Mouse (Mus musculus) testis, adult 2 months (tissue): ENCODE data around the gene Cpa4. TPM values are rescaled to one million over a fixed set of nuclear protein-coding genes. Genes with fewer than 3 reads are reported as not detected.

Experiments
- H3K27ac ChIP-seq: fragments of 200-500 bp; 2 replicates; pipeline ENCODE4 v1.5.1; 2012; ENCODE audit warnings: low read depth, low read length; ENCODE audit not compliant: control insufficient read depth, insufficient read depth
- H3K27me3 ChIP-seq: fragments of 200-500 bp; 2 replicates; pipeline ENCODE4 v1.6.1; 2012; ENCODE audit warnings: mild to moderate bottlenecking, low read length, moderate library complexity; ENCODE audit not compliant: control insufficient read depth, insufficient read depth
- H3K36me3 ChIP-seq: fragments of 200-500 bp; 2 replicates; pipeline ENCODE4 v1.6.1; 2012; ENCODE audit warnings: mild to moderate bottlenecking, low read length; ENCODE audit not compliant: control insufficient read depth, insufficient read depth
- H3K4me1 ChIP-seq: fragments of 200-500 bp; 2 replicates; pipeline ENCODE4 v1.6.1; 2012; ENCODE audit warnings: low read length; ENCODE audit not compliant: control insufficient read depth, insufficient read depth
- H3K4me3 ChIP-seq: fragments of 200-500 bp; 2 replicates; pipeline ENCODE4 v1.5.1; 2012; ENCODE audit warnings: low read depth, mild to moderate bottlenecking, low read length, moderate library complexity, mixed read lengths; ENCODE audit not compliant: control insufficient read depth
- CTCF ChIP-seq: fragments of 200-500 bp; IDR thresholded peaks from 2 replicates; pipeline ENCODE4 v1.5.1; 2012; ENCODE audit warnings: low read depth, mild to moderate bottlenecking, inconsistent platforms, low read length, moderate library complexity; ENCODE audit not compliant: control insufficient read depth, insufficient read depth, insufficient replicate concordance
- POLR2A ChIP-seq: fragments of 200-500 bp; IDR thresholded peaks from 2 replicates; pipeline ENCODE4 v1.6.1; 2012; ENCODE audit warnings: low read depth, mild to moderate bottlenecking, inconsistent platforms, low read length, moderate library complexity; ENCODE audit not compliant: control insufficient read depth
- polyA plus RNA-seq: library from polyadenylated mRNA; depleted of rRNA; stranded (reverse); fragments of >200 nt; gene quantifications from 2 replicates; pipeline ENCODE4 v1.2.3, GENCODE M21; 2012

Cpa4 gene
- polyA plus RNA-seq, 1 experiment: not detected

DNA sequence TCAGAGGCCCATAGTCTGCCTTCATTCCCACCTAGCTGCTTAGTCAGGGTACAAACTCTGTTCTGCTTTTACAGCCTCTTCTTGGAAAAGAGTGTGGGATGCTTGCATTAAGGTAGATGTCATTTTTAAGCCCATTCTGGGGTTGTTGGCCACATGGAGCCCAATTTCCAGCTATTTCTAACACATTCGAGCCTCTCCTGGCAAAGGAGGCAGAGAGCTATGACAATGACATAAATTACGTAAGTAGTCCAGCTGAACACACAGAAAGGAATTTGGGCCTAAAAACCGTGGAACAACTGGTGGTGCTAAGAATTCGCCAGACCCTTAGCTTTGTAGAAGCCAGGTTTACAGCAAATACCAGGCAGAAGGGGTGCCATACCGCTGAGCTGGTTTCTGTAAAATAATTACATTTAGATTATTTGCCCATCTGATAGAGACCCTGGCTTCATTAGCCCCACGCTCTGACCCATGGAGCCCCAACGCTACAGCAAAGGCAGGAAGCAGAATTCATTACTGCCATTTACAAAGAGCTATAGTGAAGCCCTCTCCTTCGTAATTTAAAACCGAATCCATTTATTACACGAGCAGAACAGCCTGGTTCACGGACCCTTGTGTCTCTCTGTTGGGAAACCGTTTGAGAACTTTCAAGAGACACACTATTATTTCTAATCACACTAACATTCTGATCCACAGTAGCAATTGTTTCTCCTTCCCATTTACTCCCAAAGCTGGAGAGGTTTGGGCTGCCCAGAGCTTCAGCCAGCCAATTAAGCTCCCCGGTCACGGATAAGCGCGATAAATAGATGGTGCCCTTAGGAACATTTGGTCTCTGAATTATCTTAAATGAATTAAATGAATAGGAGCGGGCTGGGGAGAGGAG, 12.0 kb downstream of the Cpa4 start:
- H3K4me3 ChIP-seq: no peak overlapping the region
- H3K36me3 ChIP-seq: no peaks in the 10 kb centered on the region
- no peak overlapping the region for H3K27ac ChIP-seq

DNA sequence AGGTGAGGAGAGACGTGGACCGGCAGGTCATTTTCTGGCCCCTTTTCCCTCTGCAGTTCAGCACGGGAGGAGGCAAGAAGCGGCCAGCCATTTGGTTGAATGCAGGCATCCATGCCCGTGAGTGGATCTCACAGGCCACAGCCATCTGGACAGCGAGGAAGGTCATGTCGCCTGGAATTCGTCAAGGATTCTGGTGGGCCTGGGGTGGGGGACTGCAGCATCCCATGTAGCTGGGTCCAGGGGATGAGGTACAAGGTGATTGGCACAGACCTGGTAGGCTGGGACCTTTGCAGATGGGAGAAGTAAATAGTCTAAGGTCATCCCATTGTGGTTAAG, 12.6 kb downstream of the Cpa4 start:
- TF ChIP-seq CTCF: no peak
- TF ChIP-seq POLR2A: no peak
- Histone ChIP-seq H3K27ac (no peak overlapping the region), H3K4me3 (no peak overlapping the region), H3K4me1 (no peaks in the 10 kb centered on the region), H3K36me3 (no peaks in the 10 kb centered on the region), H3K27me3 (no peaks in the 10 kb centered on the region)

More for the DNA sequence above, 12.0 kb downstream of the Cpa4 start:
- TF ChIP-seq CTCF (no peak), POLR2A (no peak)
- H3K4me1 ChIP-seq: no peaks in the 10 kb centered on the region
- no peaks in the 10 kb centered on the region for H3K27me3 ChIP-seq

DNA sequence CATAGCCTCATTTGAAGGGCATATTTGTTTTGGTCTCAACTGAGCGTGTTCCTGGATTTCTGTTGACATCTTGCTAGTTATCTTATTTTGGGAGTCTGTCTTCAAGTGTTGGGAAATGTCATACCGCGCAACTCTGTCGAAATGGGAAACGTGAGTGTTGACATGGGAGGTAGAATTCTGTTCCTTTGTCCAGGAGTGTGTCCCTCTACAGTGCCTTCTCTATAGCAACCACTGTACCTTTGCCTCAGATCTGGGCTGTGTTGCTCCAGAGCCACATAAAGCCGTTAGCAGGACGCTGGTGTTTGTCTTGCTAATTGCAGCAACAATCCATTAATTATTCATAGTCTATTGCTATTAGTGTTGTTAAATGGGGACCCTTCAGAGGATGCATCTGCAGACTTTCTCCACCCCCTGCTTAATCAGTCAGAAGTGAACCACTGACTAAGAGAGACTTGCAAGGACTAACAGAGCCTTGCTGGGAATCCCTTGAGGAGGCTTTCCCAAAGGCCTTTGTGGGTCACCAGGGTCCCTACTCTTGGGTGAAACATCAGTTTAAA, 18.8 kb downstream of the Cpa4 start:
- Histone ChIP-seq H3K27ac (no peak overlapping the region), H3K27me3 (no peaks in the 10 kb centered on the region), H3K4me1 (no peaks in the 10 kb centered on the region; the same call in 1 of the 2 replicates), H3K4me3 (no peak overlapping the region), H3K36me3 (no peaks in the 10 kb centered on the region)
- TF ChIP-seq POLR2A (no peak), CTCF (no peak)

- H3K36me3 ChIP-seq: no peaks in the 10 kb centered on the region
- no peak for TF ChIP-seq POLR2A
- no peak for TF ChIP-seq CTCF
- H3K27me3 ChIP-seq: no peaks in the 10 kb centered on the region
- no peak overlapping the region for H3K4me3 ChIP-seq
- H3K4me1 ChIP-seq: no peaks in the 10 kb centered on the region; the same call in 1 of the 2 replicates
- H3K27ac ChIP-seq: no peak overlapping the region
Measured at GRCm38 (mm10) chr6:30589819-30590218, 21.6 kb downstream of the Cpa4 start.

DNA sequence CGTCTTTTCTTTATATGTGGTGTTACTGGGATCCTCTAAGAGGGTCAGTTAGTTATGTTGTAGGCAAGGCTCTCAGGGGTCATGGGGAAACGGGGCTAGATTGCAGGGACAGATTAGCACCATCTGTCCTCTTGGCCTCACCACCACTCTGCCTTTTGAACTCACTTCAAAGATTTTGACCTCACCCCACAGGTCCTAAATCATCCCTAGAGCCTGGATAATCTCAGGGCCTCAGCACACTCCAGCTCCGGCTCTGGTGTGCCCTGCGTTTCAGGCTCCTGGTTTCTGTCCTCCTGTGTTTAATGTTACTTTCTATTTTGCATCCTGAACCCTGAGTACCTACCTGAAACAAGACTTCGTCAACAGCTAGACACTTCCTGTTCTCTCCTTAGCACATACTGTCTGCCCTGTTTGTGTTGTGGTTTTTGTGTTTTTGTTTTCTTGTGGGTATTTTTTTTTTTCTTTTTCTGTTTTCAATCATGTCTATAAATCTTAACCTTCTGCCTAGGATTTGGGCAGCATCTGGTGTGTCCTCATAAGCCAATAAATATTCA, 23.8 kb downstream of the Cpa4 start:
- Histone ChIP-seq H3K4me1 (no peaks in the 10 kb centered on the region; the same call in 1 of the 2 replicates), H3K36me3 (no peaks in the 10 kb centered on the region), H3K27me3 (no peaks in the 10 kb centered on the region), H3K4me3 (no peak overlapping the region), H3K27ac (no peak overlapping the region)
- no peak for TF ChIP-seq CTCF
- TF ChIP-seq POLR2A: no peak

GRCm38 (mm10) chr6:30592417-30592974, 24.3 kb downstream of the Cpa4 start:
- Histone ChIP-seq H3K27ac (no peak overlapping the region), H3K27me3 (no peaks in the 10 kb centered on the region), H3K4me1 (no peaks in the 10 kb centered on the region; the same call in 1 of the 2 replicates), H3K36me3 (no peaks in the 10 kb centered on the region), H3K4me3 (no peak overlapping the region)
- TF ChIP-seq CTCF: no peak
- no peak for TF ChIP-seq POLR2A

DNA sequence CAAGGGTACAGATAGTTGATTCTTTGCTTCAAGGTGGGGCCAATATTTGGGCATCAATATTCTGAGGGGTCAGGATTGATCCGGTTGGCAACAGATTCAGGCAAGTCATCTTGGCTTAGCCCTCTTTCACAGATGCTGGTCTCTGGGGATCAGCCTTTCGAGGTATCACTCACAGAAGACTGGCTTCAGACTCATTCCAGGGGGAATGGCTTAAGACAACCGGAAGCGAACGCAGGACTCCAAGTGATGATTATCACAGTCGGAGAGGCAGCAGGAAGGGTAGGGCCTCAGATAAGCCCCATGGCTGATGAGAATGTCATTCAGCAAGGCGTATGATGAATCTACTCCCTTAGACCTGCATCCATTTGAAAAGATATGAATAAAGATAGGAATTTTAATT, 26.2 kb downstream of the Cpa4 start:
- no peaks in the 10 kb centered on the region for H3K4me1 ChIP-seq
- H3K4me3 ChIP-seq: no peak overlapping the region
- no peaks in the 10 kb centered on the region for H3K36me3 ChIP-seq
- H3K27me3 ChIP-seq: no peaks in the 10 kb centered on the region
- TF ChIP-seq CTCF: no peak
- no peak for TF ChIP-seq POLR2A
- no peak overlapping the region for H3K27ac ChIP-seq
